Mouse (Mus musculus) c-Kit-positive CD71-negative TER-119-negative erythroid progenitor cells, embryonic 14.5 days (primary cell): ENCODE data around the gene Lyl1.

Source experiments
- DNase-seq: peaks from one replicate; pipeline ENCODE4 v3.0.0-alpha.2; 2013; ENCODE audit warnings: low read depth

Gene Lyl1

DNA sequence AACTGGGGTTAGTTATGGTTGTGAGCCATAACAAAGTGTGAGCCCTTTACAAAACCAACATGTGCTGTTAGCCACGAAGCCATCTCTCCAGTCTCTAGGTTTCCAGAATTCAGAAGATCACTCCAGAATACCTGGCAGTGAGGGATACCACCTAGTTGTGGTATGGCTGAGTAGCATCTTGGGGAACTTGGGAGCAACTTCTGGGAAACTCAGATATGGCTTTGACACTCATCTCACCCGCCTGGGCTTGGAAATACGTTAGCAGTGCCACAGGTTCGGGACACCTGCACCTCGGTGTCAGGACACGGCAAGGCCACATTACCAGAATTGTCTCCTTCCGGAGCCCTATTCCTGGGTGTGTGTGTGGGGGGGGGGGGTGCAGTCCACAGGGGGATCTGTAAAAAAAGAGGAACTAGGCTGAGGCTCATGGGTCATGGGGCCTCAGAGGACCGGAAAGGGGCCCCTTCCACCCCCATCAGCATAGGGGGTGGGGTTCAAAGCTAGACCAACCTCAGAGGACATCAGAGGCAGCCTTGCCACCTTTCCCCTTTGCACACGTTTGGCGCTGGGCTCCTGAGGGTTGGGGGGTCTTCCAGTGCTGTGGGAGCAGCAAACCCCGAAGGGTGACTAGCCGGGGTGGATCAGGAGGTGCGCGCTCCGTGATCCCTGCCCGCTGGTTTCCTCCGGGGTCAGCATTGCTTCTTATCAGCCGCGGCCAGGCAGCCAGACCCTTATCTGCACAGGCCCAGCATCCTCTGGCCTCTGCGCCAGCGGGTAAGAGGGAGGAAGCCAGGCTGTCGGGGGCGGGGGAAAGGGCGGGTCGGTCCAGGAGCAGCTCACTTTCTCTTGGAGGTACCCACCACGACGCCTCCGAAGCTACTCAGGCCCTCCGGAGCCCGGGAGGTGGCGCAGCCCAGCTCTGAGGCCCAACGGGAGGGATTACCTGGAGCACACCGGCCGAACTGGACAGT, at the start of gene Lyl1:
Lyl1 (plus strand) TSS at position 517 of the 971 bp plus-strand sequence.
- peak; percentile 92 for DNase-seq

- no peak for DNase-seq
Observed at GRCm38 (mm10) chr8:84653092-84653631, 48.1 kb upstream of the Lyl1 start.

- no peak for DNase-seq
Observed at GRCm38 (mm10) chr8:84654597-84654996, 46.7 kb upstream of the Lyl1 start.

DNA sequence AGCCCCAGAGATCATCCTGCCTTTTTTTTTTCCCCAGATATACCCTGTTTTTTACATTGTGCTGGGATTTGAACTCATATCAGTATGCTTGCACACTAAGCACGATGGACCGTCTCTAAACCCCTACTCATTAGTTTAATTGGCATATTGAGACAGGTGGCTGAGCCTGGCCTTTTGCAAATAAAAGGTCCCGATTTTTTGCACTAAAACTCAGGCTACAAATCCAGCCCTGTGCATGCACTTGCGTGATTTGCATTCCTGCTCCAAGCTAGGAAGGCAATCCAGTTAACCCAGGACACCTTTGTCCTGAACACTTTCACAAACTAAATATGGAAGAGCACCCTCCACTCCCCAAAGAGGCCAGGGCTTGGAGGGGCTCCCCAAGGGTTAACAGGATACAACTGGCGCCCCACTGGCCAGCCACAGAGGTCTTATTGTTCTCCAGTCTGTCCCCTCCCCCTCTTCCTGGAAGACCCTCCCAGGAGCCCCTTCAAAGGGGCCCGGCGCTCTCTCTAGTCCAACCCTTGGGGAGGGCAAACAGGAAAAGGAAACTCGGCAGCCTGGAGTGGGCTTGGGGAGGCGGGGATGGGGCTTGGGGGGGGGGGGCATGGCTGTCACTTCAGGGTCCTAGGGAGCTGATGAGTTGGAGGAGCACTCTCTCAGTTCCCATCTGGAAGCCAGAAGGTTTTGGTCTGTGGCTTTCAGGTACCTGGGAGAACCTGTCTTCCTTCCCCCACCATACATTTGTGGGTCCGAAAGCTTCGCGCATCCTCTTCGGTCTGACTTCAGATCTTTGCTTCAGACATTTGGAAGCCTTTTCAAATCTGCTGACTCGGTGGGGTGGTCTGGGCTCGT, 45.7 kb upstream of the Lyl1 start:
- no peak for DNase-seq

DNA sequence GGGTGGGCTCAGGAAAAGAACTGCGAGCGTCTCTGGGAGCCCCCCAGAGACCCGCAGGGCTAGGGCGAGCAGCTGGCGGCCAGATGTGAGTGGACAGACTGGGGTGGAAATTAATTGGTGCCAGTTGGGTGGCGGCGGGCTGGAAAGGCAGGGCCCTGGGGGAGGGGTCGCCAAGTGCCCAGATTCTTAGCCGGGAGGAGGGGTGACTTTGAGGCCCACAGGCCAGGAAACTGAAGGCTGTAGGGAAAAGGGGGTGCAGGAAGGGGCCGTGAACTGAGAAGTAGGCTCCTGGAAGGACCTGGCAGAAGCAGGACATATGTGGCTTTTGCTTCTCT, 45.1 kb upstream of the Lyl1 start:
- DNase-seq = no peak

DNA sequence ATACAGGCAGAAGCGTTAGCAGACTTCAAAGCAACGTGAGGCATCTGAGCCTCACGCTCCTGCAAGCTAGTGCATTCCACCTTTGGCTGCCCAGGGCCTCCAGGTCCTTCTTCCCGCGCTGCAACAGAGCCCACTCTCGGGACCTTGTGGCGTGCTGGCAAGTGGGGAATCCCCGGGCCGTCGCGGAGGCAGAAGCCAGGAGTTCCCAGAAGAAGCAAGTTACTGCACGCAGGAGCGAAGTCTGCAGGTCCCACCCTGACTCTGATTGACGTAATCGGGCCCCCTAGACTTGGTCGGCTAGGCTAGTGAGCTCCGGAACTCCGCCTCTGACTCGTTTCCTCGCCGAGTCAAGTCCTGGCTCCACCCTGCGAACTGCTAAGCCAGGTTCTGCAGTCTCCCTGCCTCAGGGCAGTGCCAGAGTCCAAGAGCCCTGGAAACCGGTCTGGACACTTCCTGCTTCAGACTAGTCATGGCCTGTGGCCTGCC, 44.6 kb upstream of the Lyl1 start:
- no peak for DNase-seq

- no peak for DNase-seq
Observed at GRCm38 (mm10) chr8:84657203-84657602, 44.1 kb upstream of the Lyl1 start.

DNA sequence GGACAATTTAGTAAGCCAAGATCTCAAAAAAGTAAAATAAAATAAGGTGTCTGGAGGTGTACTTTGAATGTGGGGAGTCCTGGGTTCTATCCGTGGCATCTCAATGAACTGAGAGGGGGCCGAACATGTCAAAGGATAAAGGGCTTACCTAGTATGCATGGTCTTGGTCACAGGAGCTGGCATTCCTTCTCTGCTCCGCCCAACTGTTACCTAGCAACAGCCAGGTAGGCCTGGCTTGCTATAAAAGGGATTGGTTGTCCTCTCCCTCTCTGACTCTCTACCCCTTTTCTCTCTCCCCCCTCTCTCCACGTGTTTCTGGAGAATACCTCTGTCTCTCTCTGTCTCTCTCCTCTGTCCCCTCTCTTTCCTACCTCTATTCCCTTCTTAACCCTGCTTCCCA, 43.6 kb upstream of the Lyl1 start:
- DNase-seq = no peak

- no peak for DNase-seq
Observed at GRCm38 (mm10) chr8:84658951-84659350, 42.3 kb upstream of the Lyl1 start.

- DNase-seq = no peak
Observed at GRCm38 (mm10) chr8:84659936-84660818, 41.1 kb upstream of the Lyl1 start.

DNA sequence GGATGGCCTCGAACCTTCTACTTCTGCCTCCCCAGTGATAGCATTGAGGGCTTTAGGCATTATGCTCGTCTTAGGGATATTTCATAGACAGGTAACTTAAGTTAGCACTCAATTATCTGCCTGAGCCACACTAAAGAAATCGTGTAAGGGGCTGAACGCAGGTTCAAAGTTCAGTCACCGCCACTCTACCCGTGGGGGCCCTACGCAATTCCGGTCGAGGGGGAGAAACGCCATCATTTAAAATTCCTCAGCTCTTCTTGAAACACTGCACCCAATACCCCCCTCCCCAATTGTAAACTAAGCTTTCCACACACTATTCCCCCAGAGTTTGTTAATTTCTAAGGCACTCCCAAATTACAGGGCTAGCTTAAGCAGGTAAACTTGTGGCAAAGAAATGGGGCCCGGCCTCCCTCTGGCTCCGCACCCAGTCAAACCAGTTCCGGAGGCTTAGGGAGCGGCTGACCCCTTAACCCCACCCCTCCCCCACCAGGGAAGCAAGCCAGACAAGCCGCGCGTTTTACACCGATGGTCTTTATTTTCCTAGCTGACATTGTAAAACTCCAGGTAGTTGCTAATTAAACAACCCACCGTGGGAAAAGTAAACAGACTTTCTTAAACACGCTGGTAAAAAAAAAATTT, 40.3 kb upstream of the Lyl1 start:
- no peak for DNase-seq

DNA sequence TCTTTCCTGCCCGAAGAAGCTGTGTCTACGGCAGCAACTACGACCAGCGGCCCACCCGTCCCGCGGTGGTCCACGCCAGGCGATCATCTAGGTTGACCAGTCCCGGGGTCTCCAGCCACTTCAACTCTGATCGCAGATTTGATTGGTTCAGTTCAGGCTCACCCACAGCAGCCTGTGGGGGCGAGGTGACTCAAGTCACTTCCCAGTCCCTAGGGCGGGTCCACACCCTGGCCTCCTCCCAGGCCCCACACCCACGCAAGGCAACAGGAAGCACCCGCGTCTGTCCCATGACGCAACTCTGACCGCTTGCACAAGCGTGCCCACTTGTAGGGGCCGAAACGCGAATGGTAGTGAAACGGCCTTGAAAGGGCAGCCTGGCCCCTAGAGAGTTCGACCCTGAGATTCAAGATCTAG, 39.8 kb upstream of the Lyl1 start:
- no peak for DNase-seq

- DNase-seq = no peak
Observed at GRCm38 (mm10) chr8:84661961-84662571, 39.2 kb upstream of the Lyl1 start.

GRCm38 (mm10) chr8:84662581-84663065, 38.6 kb upstream of the Lyl1 start, which contains the start of gene Ier2:
TSS of gene Ier2 (minus strand) at chr8:84662852.
- DNase-seq = peak; percentile 91

GRCm38 (mm10) chr8:84663483-84664327, 37.6 kb upstream of the Lyl1 start:
- peak; percentile 99 for DNase-seq

- no peak for DNase-seq
Observed at GRCm38 (mm10) chr8:84664566-84665384, 36.5 kb upstream of the Lyl1 start.

- no peak for DNase-seq
Observed at GRCm38 (mm10) chr8:84665385-84665893, 35.8 kb upstream of the Lyl1 start.

DNA sequence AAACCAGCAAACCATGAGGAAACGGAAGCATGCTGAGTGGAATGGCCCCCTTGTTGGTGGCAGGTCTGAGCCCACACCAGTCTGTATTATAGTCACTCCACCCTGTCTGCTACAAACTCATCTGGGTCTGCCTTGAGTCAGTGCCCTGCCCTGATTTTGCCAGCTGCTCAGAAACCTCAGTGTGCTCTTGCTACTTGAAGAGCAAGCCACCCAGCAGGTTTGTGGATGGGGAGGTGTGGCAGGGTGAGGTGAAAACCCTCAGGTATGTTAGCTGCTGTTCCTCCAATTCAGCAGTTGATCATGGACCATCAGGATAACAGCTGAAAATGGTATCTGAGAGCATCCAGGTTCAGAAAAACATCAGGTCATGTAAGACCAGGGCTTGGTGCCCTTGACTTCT, 33.2 kb upstream of the Lyl1 start:
- DNase-seq = no peak
